Mouse (Mus musculus): ENCODE results near the gene Chtf18. TPM values are rescaled to one million over a fixed set of nuclear protein-coding genes. Genes with fewer than 3 reads are reported as not detected.

Chtf18 gene
- polyA plus RNA-seq (2016; fragmentation: Nextera tagmentation; extraction: Ambion mirVana) = 43.5 and 45.9 TPM in 2 replicates

GRCm38 (mm10) chr17:25727265-25728008, at the start of gene Chtf18, which contains the start of gene Rpusd1:
Chtf18 (minus strand) TSS chr17:25727419.
Rpusd1 (plus strand) TSS chr17:25727670.
- Histone ChIP-seq H3K9ac (peak within 1 kb of the TSS; percentile 65), H3K27me3 (no peaks in the 10 kb centered on the region), H3K36me3 (peaks cover 36% of the 10 kb centered on the region), H3K4me2 (replicated peaks) (peak within 1 kb of the TSS; percentile 79), H3K4me3 (peak within 1 kb of the TSS; percentile 70), H3K27ac (no peak within 1 kb of the TSS), H3K4me1 (peaks cover 18% of the 10 kb centered on the region), H3K9me3 (no peaks in the 10 kb centered on the region)
- under 1% methylated on average over 37 of the region's 37 CpGs for WGBS
- peak; percentile 97 for ATAC-seq (ENCODE audit: insufficient number of reproducible peaks, insufficient read depth, low FRiP score, low TSS enrichment)

GRCm38 (mm10) chr17:25775318-25776062, 48.3 kb upstream of the Chtf18 start:
- Histone ChIP-seq H3K36me3 (peaks cover 8% of the 10 kb centered on the region), H3K9ac (no peak overlapping the region), H3K4me2 (replicated peaks) (peak overlapping the region; percentile 7; the same call in 1 of the 2 replicates), H3K4me3 (no peak overlapping the region), H3K4me1 (peaks cover 8% of the 10 kb centered on the region), H3K27me3 (no peaks in the 10 kb centered on the region), H3K27ac (no peak overlapping the region), H3K9me3 (no peaks in the 10 kb centered on the region)
- 77% methylated on average over 10 of the region's 10 CpGs for WGBS
- ATAC-seq (ENCODE audit: insufficient number of reproducible peaks, insufficient read depth, low FRiP score, low TSS enrichment) = no peak

DNA sequence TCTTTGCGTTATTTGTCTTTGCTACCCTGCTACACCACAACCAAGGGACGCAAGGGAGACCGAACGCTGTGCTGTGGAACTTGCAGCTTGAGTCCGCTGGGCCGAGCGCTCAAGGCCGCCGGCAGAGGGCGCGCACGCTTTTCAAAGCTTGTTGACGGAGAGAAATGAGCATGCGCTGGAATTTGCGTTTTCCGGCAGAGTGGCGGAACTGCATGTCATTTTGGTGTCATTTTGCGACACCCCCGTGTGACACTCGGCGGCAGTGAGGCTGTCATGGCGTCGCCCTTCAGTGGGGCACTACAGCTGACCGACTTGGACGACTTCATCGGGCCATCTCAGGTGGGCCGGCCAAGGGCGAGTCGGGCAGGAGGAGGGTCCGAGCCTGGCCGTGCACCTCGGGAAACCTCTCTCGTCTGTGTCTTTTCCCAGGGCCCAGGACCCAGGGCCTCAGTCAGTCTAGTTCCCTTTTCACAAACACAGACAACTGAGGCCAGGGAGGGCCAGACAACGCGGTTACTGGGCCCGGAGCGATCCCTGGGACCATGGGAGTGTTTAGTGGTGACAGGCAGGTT, 46.4 kb upstream of the Chtf18 start, which contains the start of gene Narfl:
Gene Narfl, plus strand, starts transcription at position 228 of the 572 bp plus-strand sequence.
- WGBS = under 1% methylated on average over 37 of the region's 37 CpGs
- Histone ChIP-seq H3K27ac (no peak within 1 kb of the TSS), H3K9ac (peak within 1 kb of the TSS; percentile 88), H3K4me3 (peak within 1 kb of the TSS; percentile 83), H3K4me2 (replicated peaks) (peak within 1 kb of the TSS; percentile 85), H3K4me1 (peaks cover 8% of the 10 kb centered on the region), H3K27me3 (no peaks in the 10 kb centered on the region), H3K36me3 (no peaks in the 10 kb centered on the region), H3K9me3 (no peaks in the 10 kb centered on the region)
- ATAC-seq (ENCODE audit: insufficient number of reproducible peaks, insufficient read depth, low FRiP score, low TSS enrichment) = peak; percentile 73

DNA sequence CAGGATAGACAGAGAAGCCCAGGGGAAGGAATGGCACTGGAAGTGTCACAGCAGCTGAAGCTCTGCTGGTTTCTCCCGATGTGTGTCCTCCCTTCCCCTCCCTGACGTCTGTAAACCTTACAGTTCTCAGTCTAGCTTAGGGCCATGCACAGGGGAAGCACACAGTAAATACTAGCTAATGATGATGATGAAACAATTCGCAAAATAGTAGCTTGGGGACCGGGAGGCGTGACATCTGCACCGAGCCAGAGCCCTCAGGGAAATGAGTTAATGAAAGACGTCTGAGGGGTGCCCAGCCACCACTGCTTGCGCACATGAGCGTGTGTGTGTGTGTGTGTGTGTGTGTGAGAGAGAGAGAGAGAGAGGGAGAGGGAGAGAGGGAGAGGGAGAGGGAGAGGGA, 42.1 kb upstream of the Chtf18 start:
- peaks cover 10% of the 10 kb centered on the region; the same call in 1 of the 2 replicates for H3K27me3 ChIP-seq
- no peak overlapping the region for H3K4me3 ChIP-seq
- H3K4me1 ChIP-seq = peaks cover 4% of the 10 kb centered on the region
- no peaks in the 10 kb centered on the region for H3K36me3 ChIP-seq
- ATAC-seq (ENCODE audit: insufficient number of reproducible peaks, insufficient read depth, low FRiP score, low TSS enrichment) = no peak
- no peak overlapping the region for H3K4me2 ChIP-seq (replicated peaks)
- no peak overlapping the region for H3K9ac ChIP-seq
- WGBS = 43% methylated on average over 9 of the region's 9 CpGs
- H3K9me3 ChIP-seq = no peaks in the 10 kb centered on the region
- no peak overlapping the region for H3K27ac ChIP-seq

- ATAC-seq (ENCODE audit: insufficient number of reproducible peaks, insufficient read depth, low FRiP score, low TSS enrichment) = no peak; the same call in 1 of the 2 replicates
- H3K27me3 ChIP-seq = peaks cover 10% of the 10 kb centered on the region; the same call in 1 of the 2 replicates
- H3K36me3 ChIP-seq = no peaks in the 10 kb centered on the region
- no peaks in the 10 kb centered on the region for H3K9me3 ChIP-seq
- WGBS = 34% methylated on average over 5 of the region's 5 CpGs
- H3K27ac ChIP-seq = no peak overlapping the region
- H3K9ac ChIP-seq = no peak overlapping the region
- H3K4me2 ChIP-seq (replicated peaks) = no peak overlapping the region
- H3K4me3 ChIP-seq = no peak overlapping the region
- no peaks in the 10 kb centered on the region for H3K4me1 ChIP-seq
Observed at GRCm38 (mm10) chr17:25765886-25766285, 38.7 kb upstream of the Chtf18 start.

- no peaks in the 10 kb centered on the region for H3K36me3 ChIP-seq
- ATAC-seq (ENCODE audit: insufficient number of reproducible peaks, insufficient read depth, low FRiP score, low TSS enrichment) = no peak
- no peaks in the 10 kb centered on the region for H3K9me3 ChIP-seq
- H3K4me2 ChIP-seq (replicated peaks) = no peak overlapping the region
- no peak overlapping the region for H3K4me3 ChIP-seq
- no peak overlapping the region for H3K27ac ChIP-seq
- H3K9ac ChIP-seq = no peak overlapping the region
- peaks cover 10% of the 10 kb centered on the region; the same call in 1 of the 2 replicates for H3K27me3 ChIP-seq
- WGBS = 32% methylated on average over 3 of the region's 3 CpGs
- no peaks in the 10 kb centered on the region for H3K4me1 ChIP-seq
Observed at GRCm38 (mm10) chr17:25762591-25762990, 35.4 kb upstream of the Chtf18 start.

GRCm38 (mm10) chr17:25761561-25761970, 34.3 kb upstream of the Chtf18 start:
- no peaks in the 10 kb centered on the region for H3K9me3 ChIP-seq
- no peak overlapping the region for H3K27ac ChIP-seq
- no peaks in the 10 kb centered on the region for H3K36me3 ChIP-seq
- no peak overlapping the region for H3K9ac ChIP-seq
- 44% methylated on average over 4 of the region's 4 CpGs for WGBS
- no peak overlapping the region for H3K4me2 ChIP-seq (replicated peaks)
- H3K27me3 ChIP-seq = peaks cover 8% of the 10 kb centered on the region; the same call in 1 of the 2 replicates
- no peaks in the 10 kb centered on the region for H3K4me1 ChIP-seq
- no peak for ATAC-seq (ENCODE audit: insufficient number of reproducible peaks, insufficient read depth, low FRiP score, low TSS enrichment)
- no peak overlapping the region for H3K4me3 ChIP-seq

GRCm38 (mm10) chr17:25760148-25760547, 32.9 kb upstream of the Chtf18 start:
- WGBS = 84% methylated on average over 8 of the region's 8 CpGs
- ATAC-seq (ENCODE audit: insufficient number of reproducible peaks, insufficient read depth, low FRiP score, low TSS enrichment) = no peak

GRCm38 (mm10) chr17:25757691-25758090, 30.5 kb upstream of the Chtf18 start:
- 55% methylated on average over 3 of the region's 3 CpGs for WGBS
- Histone ChIP-seq H3K4me2 (replicated peaks) (no peak overlapping the region), H3K27me3 (no peaks in the 10 kb centered on the region), H3K27ac (no peak overlapping the region), H3K4me3 (no peak overlapping the region), H3K36me3 (no peaks in the 10 kb centered on the region), H3K4me1 (peaks cover 6% of the 10 kb centered on the region), H3K9ac (no peak overlapping the region), H3K9me3 (no peaks in the 10 kb centered on the region)
- no peak for ATAC-seq (ENCODE audit: insufficient number of reproducible peaks, insufficient read depth, low FRiP score, low TSS enrichment)

More at GRCm38 (mm10) chr17:25760148-25760547, 32.9 kb upstream of the Chtf18 start:
- Histone ChIP-seq H3K27me3 (no peaks in the 10 kb centered on the region), H3K4me3 (no peak overlapping the region), H3K4me2 (replicated peaks) (no peak overlapping the region), H3K27ac (no peak overlapping the region), H3K36me3 (no peaks in the 10 kb centered on the region), H3K9ac (no peak overlapping the region), H3K9me3 (no peaks in the 10 kb centered on the region), H3K4me1 (peaks cover 6% of the 10 kb centered on the region)

GRCm38 (mm10) chr17:25756378-25757242, 29.4 kb upstream of the Chtf18 start:
- WGBS = 78% methylated on average over 9 of the region's 9 CpGs

More at GRCm38 (mm10) chr17:25756378-25757242, 29.4 kb upstream of the Chtf18 start:
- H3K36me3 ChIP-seq = no peaks in the 10 kb centered on the region
- no peak overlapping the region for H3K4me2 ChIP-seq (replicated peaks)
- H3K4me1 ChIP-seq = peaks cover 10% of the 10 kb centered on the region
- H3K9me3 ChIP-seq = no peaks in the 10 kb centered on the region
- H3K27me3 ChIP-seq = no peaks in the 10 kb centered on the region
- no peak overlapping the region for H3K9ac ChIP-seq
- no peak overlapping the region for H3K4me3 ChIP-seq
- H3K27ac ChIP-seq = no peak overlapping the region
- no peak for ATAC-seq (ENCODE audit: insufficient number of reproducible peaks, insufficient read depth, low FRiP score, low TSS enrichment)

Data from embryonic facial prominence, embryonic 12.5 days (tissue).